Mouse (Mus musculus): ENCODE data around the gene Lrrc29. TPM values are rescaled to one million over a fixed set of nuclear protein-coding genes. Genes with fewer than 3 reads are reported as not detected.
A peak's percentile ranks its signal among the peaks of the same experiment; 100 is the strongest.

The Lrrc29 gene
- polyA plus RNA-seq, 1 experiment = 1.6 TPM

- no peak overlapping the region for H3K27ac ChIP-seq (ENCODE audit: insufficient read depth, low read length)
- H3K4me3 ChIP-seq (ENCODE audit: insufficient read depth, low read length) = no peak overlapping the region
- no peak for TF ChIP-seq CTCF (IDR thresholded peaks at IDR 0.05; ENCODE audit: borderline replicate concordance, insufficient read depth, low read length)
- TF ChIP-seq POLR2A (IDR thresholded peaks at IDR 0.05; ENCODE audit: low read depth, low read length) = no peak
- peaks cover 7% of the 10 kb centered on the region for H3K4me1 ChIP-seq (ENCODE audit: control insufficient read depth, insufficient read depth, low read length)
These were observed 29.3 kb upstream of the Lrrc29 start for GRCm38 (mm10) chr8:105355179-105356024.

- Histone ChIP-seq H3K4me3 (ENCODE audit: insufficient read depth, low read length) (no peak overlapping the region), H3K4me1 (ENCODE audit: control insufficient read depth, insufficient read depth, low read length) (peaks cover 10% of the 10 kb centered on the region), H3K27ac (ENCODE audit: insufficient read depth, low read length) (no peak overlapping the region)
- TF ChIP-seq POLR2A (IDR thresholded peaks at IDR 0.05; ENCODE audit: low read depth, low read length) = no peak
- TF ChIP-seq CTCF (IDR thresholded peaks at IDR 0.05; ENCODE audit: borderline replicate concordance, insufficient read depth, low read length) = no peak
These were observed 28.5 kb upstream of the Lrrc29 start for GRCm38 (mm10) chr8:105354549-105354948.

GRCm38 (mm10) chr8:105353583-105354135 lies 27.6 kb upstream of the Lrrc29 start:
- TF ChIP-seq POLR2A (IDR thresholded peaks at IDR 0.05; ENCODE audit: low read depth, low read length) = no peak
- TF ChIP-seq CTCF (IDR thresholded peaks at IDR 0.05; ENCODE audit: borderline replicate concordance, insufficient read depth, low read length) = no peak
- no peak overlapping the region for H3K4me3 ChIP-seq (ENCODE audit: insufficient read depth, low read length)
- H3K4me1 ChIP-seq (ENCODE audit: control insufficient read depth, insufficient read depth, low read length) = peaks cover 10% of the 10 kb centered on the region
- H3K27ac ChIP-seq (ENCODE audit: insufficient read depth, low read length) = no peak overlapping the region

- H3K4me1 ChIP-seq (ENCODE audit: control insufficient read depth, insufficient read depth, low read length) = peaks cover 11% of the 10 kb centered on the region
- TF ChIP-seq POLR2A (IDR thresholded peaks at IDR 0.05; ENCODE audit: low read depth, low read length) (no peak), CTCF (IDR thresholded peaks at IDR 0.05; ENCODE audit: borderline replicate concordance, insufficient read depth, low read length) (no peak)
- 0 out of 2 replicates have a peak overlapping the region, but pooled peaks have one; percentile 11 for H3K27ac ChIP-seq (ENCODE audit: insufficient read depth, low read length)
- peak overlapping the region; percentile 90 for H3K4me3 ChIP-seq (ENCODE audit: insufficient read depth, low read length)
These were observed 24.1 kb upstream of the Lrrc29 start for GRCm38 (mm10) chr8:105350186-105350585.

GRCm38 (mm10) chr8:105349096-105349771 lies 23.2 kb upstream of the Lrrc29 start:
- H3K27ac ChIP-seq (ENCODE audit: insufficient read depth, low read length) = peak overlapping the region; percentile 85; the same call in 1 of the 2 replicates
- peak; percentile 26; the same call in 1 of the 2 replicates for TF ChIP-seq POLR2A (IDR thresholded peaks at IDR 0.05; ENCODE audit: low read depth, low read length)
- no peak for TF ChIP-seq CTCF (IDR thresholded peaks at IDR 0.05; ENCODE audit: borderline replicate concordance, insufficient read depth, low read length)
- peaks cover 12% of the 10 kb centered on the region for H3K4me1 ChIP-seq (ENCODE audit: control insufficient read depth, insufficient read depth, low read length)
- H3K4me3 ChIP-seq (ENCODE audit: insufficient read depth, low read length) = peak overlapping the region; percentile 90

- H3K4me3 ChIP-seq (ENCODE audit: insufficient read depth, low read length) = peak within 1 kb of the TSS; percentile 90
- peaks cover 12% of the 10 kb centered on the region for H3K4me1 ChIP-seq (ENCODE audit: control insufficient read depth, insufficient read depth, low read length)
- TF ChIP-seq CTCF (IDR thresholded peaks at IDR 0.05; ENCODE audit: borderline replicate concordance, insufficient read depth, low read length) = no peak
- peak; percentile 38 for TF ChIP-seq POLR2A (IDR thresholded peaks at IDR 0.05; ENCODE audit: low read depth, low read length)
- H3K27ac ChIP-seq (ENCODE audit: insufficient read depth, low read length) = peak within 1 kb of the TSS; percentile 85
These were observed 22.5 kb upstream of the Lrrc29 start, which contains the start of gene Slc9a5 for GRCm38 (mm10) chr8:105348450-105349095. Gene Slc9a5, plus strand, starts transcription at chr8:105348843.

- Histone ChIP-seq H3K4me3 (ENCODE audit: insufficient read depth, low read length) (peak within 1 kb of the TSS; percentile 90), H3K4me1 (ENCODE audit: control insufficient read depth, insufficient read depth, low read length) (peaks cover 12% of the 10 kb centered on the region), H3K27ac (ENCODE audit: insufficient read depth, low read length) (peak within 1 kb of the TSS; percentile 85)
- no peak for TF ChIP-seq CTCF (IDR thresholded peaks at IDR 0.05; ENCODE audit: borderline replicate concordance, insufficient read depth, low read length)
- peak; percentile 84 for TF ChIP-seq POLR2A (IDR thresholded peaks at IDR 0.05; ENCODE audit: low read depth, low read length)
These were observed 21.5 kb upstream of the Lrrc29 start, which contains the start of gene Fhod1 for GRCm38 (mm10) chr8:105347428-105348221. Gene Fhod1, minus strand, starts transcription at chr8:105347953.

- peak overlapping the region; percentile 55 for H3K27ac ChIP-seq (ENCODE audit: insufficient read depth, low read length)
- no peak for TF ChIP-seq CTCF (IDR thresholded peaks at IDR 0.05; ENCODE audit: borderline replicate concordance, insufficient read depth, low read length)
- peak; percentile 43; the same call in 1 of the 2 replicates for TF ChIP-seq POLR2A (IDR thresholded peaks at IDR 0.05; ENCODE audit: low read depth, low read length)
- peak overlapping the region; percentile 75 for H3K4me3 ChIP-seq (ENCODE audit: insufficient read depth, low read length)
- H3K4me1 ChIP-seq (ENCODE audit: control insufficient read depth, insufficient read depth, low read length) = peaks cover 12% of the 10 kb centered on the region
These were observed 20.7 kb upstream of the Lrrc29 start for GRCm38 (mm10) chr8:105346611-105347427.

Data from embryonic fibroblast, embryonic 13.5 days (primary cell).